Mouse (Mus musculus) ES-Bruce4 (cell line): ENCODE results near the gene Aff3.

ENCODE experiments used
- CTCF ChIP-seq: IDR thresholded peaks from one replicate; pipeline ENCODE4 v1.8.1; 2011; ENCODE audit warnings: low read depth, low read length
- EP300 ChIP-seq: IDR thresholded peaks from 2 replicates; pipeline ENCODE4 v1.6.1; 2011; ENCODE audit warnings: low read depth, low read length; ENCODE audit not compliant: insufficient read depth
- POLR2A ChIP-seq: IDR thresholded peaks from one replicate; pipeline ENCODE4 v1.8.1; 2011; ENCODE audit warnings: low read length; ENCODE audit not compliant: insufficient read depth

DNA sequence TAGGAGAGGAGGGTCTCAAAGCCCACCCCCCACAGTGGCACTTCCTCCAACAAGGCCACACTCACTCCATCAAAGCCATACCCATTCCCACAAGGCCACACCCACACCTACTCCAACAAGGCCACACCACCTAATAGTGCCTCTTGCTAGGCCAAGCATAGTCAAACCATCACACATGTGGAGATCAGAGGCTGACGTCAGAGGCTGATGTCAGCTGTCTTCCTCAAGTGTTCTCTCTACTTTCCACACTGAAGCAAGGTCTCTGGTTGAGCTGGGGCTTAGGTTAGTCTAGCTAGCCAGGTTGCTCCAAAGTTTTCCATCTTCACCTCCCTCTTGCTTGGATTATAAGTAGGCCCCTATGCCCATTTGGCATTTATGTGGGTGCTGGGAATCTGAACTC lies 856 bp upstream of the Aff3 start:
- TF ChIP-seq EP300 (no peak), CTCF (no peak), POLR2A (no peak)
